Mouse (Mus musculus) midbrain, embryonic 14.5 days (tissue): Measurements from ENCODE around the gene Dcaf12. TPM values are rescaled to one million over a fixed set of nuclear protein-coding genes. Genes with fewer than 3 reads are reported as not detected.

Experiments used
- ATAC-seq: fragments of 200-750 bp; cut with Nextera tagmentation; 2 replicates; pipeline ENCODE4 v1.8.0; 2017; ENCODE audit warnings: moderate number of reproducible peaks, moderate library complexity; ENCODE audit not compliant: low FRiP score, low TSS enrichment
- DNase-seq: peaks from one replicate; pipeline ENCODE4 v3.0.0-alpha.2; 2015
- H3K27ac ChIP-seq: fragments of 300-500 bp; sonication (generic); replicated peaks from 2 replicates; pipeline ENCODE4 v1.5.1; 2014; ENCODE audit warnings: mild to moderate bottlenecking, low read depth, low read length, moderate library complexity
- H3K27me3 ChIP-seq: fragments of 300-500 bp; sonication (generic); 2 replicates; pipeline ENCODE4 v1.6.1; 2014; ENCODE audit warnings: low read length, control low read depth, mixed read lengths; ENCODE audit not compliant: control insufficient read depth, insufficient read depth
- H3K36me3 ChIP-seq: fragments of 300-500 bp; sonication (generic); 2 replicates; pipeline ENCODE4 v1.6.1; 2014; ENCODE audit warnings: low read length, control low read depth; ENCODE audit not compliant: control insufficient read depth, insufficient read depth
- H3K4me1 ChIP-seq: fragments of 300-500 bp; sonication (generic); 2 replicates; pipeline ENCODE4 v1.6.1; 2014; ENCODE audit warnings: mild to moderate bottlenecking, antibody characterized with exemption, low read length, control low read depth; ENCODE audit not compliant: control insufficient read depth, insufficient read depth
- H3K4me2 ChIP-seq: fragments of 300-500 bp; sonication (generic); 2 replicates; pipeline ENCODE4 v1.6.1; 2014; ENCODE audit warnings: mild to moderate bottlenecking, low read length, moderate library complexity
- H3K4me3 ChIP-seq: fragments of 300-500 bp; sonication (generic); replicated peaks from 2 replicates; pipeline ENCODE4 v1.5.1; 2014; ENCODE audit warnings: low read depth, low read length
- H3K9ac ChIP-seq: fragments of 300-500 bp; sonication (generic); replicated peaks from 2 replicates; pipeline ENCODE4 v1.6.1; 2014; ENCODE audit warnings: mild to moderate bottlenecking, low read length, moderate library complexity
- H3K9me3 ChIP-seq: fragments of 300-500 bp; sonication (generic); 2 replicates; pipeline ENCODE4 v1.6.1; 2016; ENCODE audit warnings: low read length, control low read depth, mixed read lengths; ENCODE audit not compliant: control insufficient read depth
- WGBS: fragments of 180-500 bp; shearing (Covaris S2); extraction: QIAGEN DNeasy Blood & Tissue Kit; methylation state at CpG from one replicate; pipeline ENCODE4 v1.1.7; 2014; 5-methylcytosine and 5-hydroxymethylcytosine counted together
- polyA plus RNA-seq: library from polyadenylated mRNA; unstranded; fragments of >200 nt; fragmentation: Nextera tagmentation; extraction: Ambion mirVana; gene quantifications from 2 replicates; pipeline ENCODE4 v1.2.1, GENCODE M21; 2014

The Dcaf12 gene
- polyA plus RNA-seq, 1 experiment from 2014 or later, result 66.6 TPM

DNA sequence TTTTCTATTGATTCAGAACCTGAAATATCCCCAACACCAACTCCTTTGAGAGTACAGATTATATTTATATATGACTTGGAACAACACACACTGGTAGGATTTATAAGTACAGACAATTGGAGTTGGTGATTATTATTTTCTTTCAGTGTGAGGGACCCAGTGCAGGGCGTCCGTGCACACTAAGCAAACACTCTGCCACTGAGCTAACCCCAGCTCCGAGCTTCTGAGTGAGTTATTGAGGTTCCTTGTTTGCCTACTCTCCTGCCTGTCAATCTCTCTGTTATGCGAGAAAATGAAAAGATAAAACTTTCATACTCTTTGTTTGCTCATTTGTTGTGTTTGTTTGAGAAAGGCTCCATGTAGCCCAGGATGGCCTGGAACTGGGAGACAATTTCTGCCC is 6.3 kb upstream of the Dcaf12 start:
- DNase-seq, result no peak
- no peaks in the 10 kb centered on the region for H3K36me3 ChIP-seq
- 77% methylated on average over 4 of the region's 4 CpGs for WGBS
- no peak for ATAC-seq
- H3K27me3 ChIP-seq, result no peaks in the 10 kb centered on the region
- H3K9ac ChIP-seq, result no peak overlapping the region
- H3K4me2 ChIP-seq, result no peak overlapping the region
- no peak overlapping the region for H3K4me3 ChIP-seq
- H3K27ac ChIP-seq, result no peak overlapping the region
- H3K9me3 ChIP-seq, result no peaks in the 10 kb centered on the region
- no peaks in the 10 kb centered on the region for H3K4me1 ChIP-seq

- Histone ChIP-seq H3K4me2 (no peak overlapping the region), H3K27ac (no peak overlapping the region), H3K4me1 (peaks cover 7% of the 10 kb centered on the region), H3K4me3 (no peak overlapping the region), H3K36me3 (no peaks in the 10 kb centered on the region), H3K9ac (no peak overlapping the region), H3K27me3 (no peaks in the 10 kb centered on the region), H3K9me3 (no peaks in the 10 kb centered on the region)
- ATAC-seq, result no peak
- WGBS, result 84% methylated on average over 5 of the region's 5 CpGs
- DNase-seq, result no peak
Observed at GRCm38 (mm10) chr4:41318267-41318666, 3.6 kb upstream of the Dcaf12 start.

GRCm38 (mm10) chr4:41315173-41315572 is 484 bp upstream of the Dcaf12 start:
- 59% methylated on average over 8 of the region's 8 CpGs for WGBS

DNA sequence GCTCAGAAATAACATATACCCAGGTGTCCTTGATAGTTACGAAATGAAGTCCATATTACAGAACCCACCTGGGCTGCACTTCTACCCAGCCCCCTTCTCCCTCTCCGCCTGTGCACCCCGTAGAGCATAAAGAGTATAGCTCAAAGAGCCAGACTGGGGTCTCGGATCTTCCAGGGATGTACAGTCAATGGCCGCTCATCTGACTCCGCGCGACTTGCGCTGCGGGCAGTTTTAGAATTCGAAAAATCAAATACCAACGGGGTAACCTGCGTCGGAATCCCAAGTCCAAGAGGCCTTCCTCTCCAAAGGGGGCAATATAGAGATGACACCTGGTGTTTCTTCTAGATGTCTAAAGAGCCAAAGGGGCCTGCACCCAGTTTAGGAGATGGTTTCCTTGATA is 967 bp downstream of the Dcaf12 start:
- peak overlapping the region; percentile 79 for H3K27ac ChIP-seq
- no peaks in the 10 kb centered on the region for H3K27me3 ChIP-seq
- peak overlapping the region; percentile 89 for H3K9ac ChIP-seq
- 21% methylated on average over 14 of the region's 14 CpGs for WGBS
- peak overlapping the region; percentile 90 for H3K4me2 ChIP-seq
- DNase-seq (no peak), ATAC-seq (no peak)
- no peaks in the 10 kb centered on the region for H3K9me3 ChIP-seq
- H3K4me1 ChIP-seq, result peaks cover 14% of the 10 kb centered on the region
- H3K4me3 ChIP-seq, result peak overlapping the region; percentile 99
- peaks cover 33% of the 10 kb centered on the region for H3K36me3 ChIP-seq

More at GRCm38 (mm10) chr4:41315173-41315572, 484 bp upstream of the Dcaf12 start:
- Histone ChIP-seq H3K9me3 (no peaks in the 10 kb centered on the region), H3K27me3 (no peaks in the 10 kb centered on the region), H3K4me2 (peak overlapping the region; percentile 90), H3K27ac (peak overlapping the region; percentile 79), H3K4me3 (peak overlapping the region; percentile 99), H3K36me3 (peaks cover 25% of the 10 kb centered on the region), H3K4me1 (peaks cover 14% of the 10 kb centered on the region), H3K9ac (peak overlapping the region; percentile 89)
- no peak for ATAC-seq
- DNase-seq, result no peak

DNA sequence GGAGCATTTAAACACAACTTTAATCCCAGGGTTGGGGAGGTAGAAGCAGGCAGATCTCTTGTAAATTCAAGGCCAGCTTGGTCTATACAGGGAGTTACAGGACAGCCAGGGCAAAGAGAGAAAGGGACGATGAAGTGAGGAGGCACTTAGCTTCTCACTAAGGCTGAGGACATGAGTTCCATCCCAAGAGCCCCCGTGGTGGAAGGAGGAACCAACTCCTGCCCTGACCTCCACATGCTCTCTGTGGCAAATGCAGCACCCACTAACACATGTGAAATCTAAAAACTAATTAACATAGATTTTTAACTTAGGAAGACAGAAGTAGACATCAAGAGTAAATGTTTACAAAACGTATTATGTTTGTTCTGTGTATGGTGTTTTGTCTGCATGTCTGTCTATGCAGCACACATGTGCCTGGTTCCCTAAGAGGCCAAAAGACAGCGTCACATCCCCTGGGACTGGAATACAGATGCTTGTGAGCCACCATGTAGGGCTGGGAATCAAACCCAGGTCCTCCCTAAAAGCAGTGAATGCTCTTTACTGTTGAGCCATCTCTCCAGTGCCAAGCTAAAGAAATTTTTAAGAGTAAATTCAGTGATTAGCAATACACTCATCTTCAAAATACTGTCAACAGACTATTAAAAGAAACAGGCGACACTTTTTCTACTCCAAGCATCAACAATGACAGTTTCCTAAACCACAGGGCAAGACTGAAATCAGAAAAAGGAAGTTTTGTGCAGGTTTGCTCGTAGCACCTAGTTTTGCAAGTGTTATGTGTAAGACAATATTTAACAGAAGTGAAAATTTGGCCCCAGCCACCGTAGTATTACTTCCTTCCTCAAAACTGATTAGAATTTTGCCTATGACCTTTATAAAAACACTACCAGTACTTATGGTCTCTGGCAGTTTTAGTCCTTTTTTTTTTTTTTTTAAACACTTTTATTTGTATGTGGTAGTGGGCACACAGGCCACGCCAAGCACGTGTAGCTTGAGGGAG is 3.8 kb downstream of the Dcaf12 start:
- Histone ChIP-seq H3K4me2 (no peak overlapping the region), H3K4me1 (peaks cover 14% of the 10 kb centered on the region), H3K36me3 (peaks cover 47% of the 10 kb centered on the region), H3K27ac (no peak overlapping the region), H3K27me3 (no peaks in the 10 kb centered on the region), H3K9me3 (no peaks in the 10 kb centered on the region), H3K4me3 (no peak overlapping the region), H3K9ac (no peak overlapping the region)
- WGBS, result 95% methylated on average over 9 of the region's 9 CpGs
- no peak for ATAC-seq
- no peak for DNase-seq

GRCm38 (mm10) chr4:41307406-41307805 is 7.3 kb downstream of the Dcaf12 start:
- no peak overlapping the region for H3K4me3 ChIP-seq
- no peak for ATAC-seq
- H3K4me2 ChIP-seq, result no peak overlapping the region
- no peaks in the 10 kb centered on the region for H3K27me3 ChIP-seq
- DNase-seq, result no peak
- 85% methylated on average over 6 of the region's 6 CpGs for WGBS
- no peak overlapping the region for H3K9ac ChIP-seq
- H3K27ac ChIP-seq, result no peak overlapping the region
- no peaks in the 10 kb centered on the region; the same call in 1 of the 2 replicates for H3K4me1 ChIP-seq
- peaks cover 52% of the 10 kb centered on the region for H3K36me3 ChIP-seq
- no peaks in the 10 kb centered on the region for H3K9me3 ChIP-seq

GRCm38 (mm10) chr4:41304302-41304701 is 10.4 kb downstream of the Dcaf12 start:
- H3K9me3 ChIP-seq, result no peaks in the 10 kb centered on the region
- H3K36me3 ChIP-seq, result peaks cover 54% of the 10 kb centered on the region
- H3K27ac ChIP-seq, result no peak overlapping the region
- no peaks in the 10 kb centered on the region for H3K27me3 ChIP-seq
- no peak overlapping the region for H3K4me3 ChIP-seq
- H3K4me2 ChIP-seq, result no peak overlapping the region
- 0 out of 2 replicates have a peak overlapping the region, but pooled peaks have one; percentile 3 for H3K9ac ChIP-seq
- ATAC-seq (no peak), DNase-seq (no peak)
- WGBS, result 80% methylated on average over 3 of the region's 3 CpGs
- no peaks in the 10 kb centered on the region for H3K4me1 ChIP-seq

DNA sequence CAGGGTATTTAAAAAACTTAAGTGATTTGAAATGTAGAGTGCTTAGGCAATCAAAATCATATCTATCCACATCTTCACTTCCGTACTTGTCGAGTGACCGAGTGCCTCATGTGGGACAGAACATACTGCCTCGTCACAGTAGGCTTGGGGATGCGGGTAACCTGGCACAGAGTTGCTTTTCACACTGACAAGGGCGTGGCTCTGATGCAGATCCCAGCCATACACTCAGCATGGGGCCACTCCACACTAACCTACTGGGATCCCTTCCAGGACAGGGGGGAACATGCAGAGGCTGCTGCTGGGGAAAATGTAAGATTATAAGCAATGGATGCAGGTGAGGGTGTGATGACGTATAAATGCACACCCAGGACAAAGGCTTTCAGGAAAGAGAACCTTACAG is 11.0 kb downstream of the Dcaf12 start:
- Histone ChIP-seq H3K9ac (no peak overlapping the region), H3K4me1 (no peaks in the 10 kb centered on the region), H3K36me3 (peaks cover 60% of the 10 kb centered on the region), H3K4me3 (no peak overlapping the region), H3K27ac (no peak overlapping the region), H3K4me2 (no peak overlapping the region), H3K27me3 (no peaks in the 10 kb centered on the region), H3K9me3 (no peaks in the 10 kb centered on the region)
- ATAC-seq (no peak), DNase-seq (no peak)
- WGBS, result 87% methylated on average over 7 of the region's 7 CpGs

DNA sequence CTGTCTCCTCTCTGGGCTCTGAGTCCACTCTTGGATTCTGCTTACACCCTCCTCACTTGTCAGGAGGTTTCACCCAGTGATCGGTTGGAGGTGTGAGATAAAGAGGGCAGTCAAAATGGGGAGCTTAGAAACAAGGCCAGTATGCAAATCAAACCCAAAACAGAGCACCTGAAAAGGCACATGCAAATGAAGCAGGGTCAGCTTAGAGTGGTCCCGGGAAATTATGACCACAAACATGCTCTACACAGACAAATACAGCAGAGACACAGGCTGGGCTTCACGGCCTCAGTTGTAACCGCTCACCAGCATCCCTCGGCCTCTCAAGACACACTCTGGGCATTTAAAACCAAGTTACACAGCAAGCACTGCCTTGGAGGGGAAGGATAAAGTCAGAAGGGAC is 15.7 kb downstream of the Dcaf12 start:
- Histone ChIP-seq H3K27ac (no peak overlapping the region), H3K4me1 (no peaks in the 10 kb centered on the region), H3K27me3 (no peaks in the 10 kb centered on the region), H3K4me2 (no peak overlapping the region), H3K4me3 (no peak overlapping the region), H3K9me3 (no peaks in the 10 kb centered on the region), H3K9ac (no peak overlapping the region), H3K36me3 (peaks cover 88% of the 10 kb centered on the region)
- DNase-seq (no peak), ATAC-seq (no peak)
- 94% methylated on average over 5 of the region's 5 CpGs for WGBS
